Mouse (Mus musculus): ENCODE data around the gene Gzf1. TPM values are rescaled to one million over a fixed set of nuclear protein-coding genes. Genes with fewer than 3 reads are reported as not detected.

Gzf1 gene
- total RNA-seq, 1 experiment: 15.6 TPM

DNA sequence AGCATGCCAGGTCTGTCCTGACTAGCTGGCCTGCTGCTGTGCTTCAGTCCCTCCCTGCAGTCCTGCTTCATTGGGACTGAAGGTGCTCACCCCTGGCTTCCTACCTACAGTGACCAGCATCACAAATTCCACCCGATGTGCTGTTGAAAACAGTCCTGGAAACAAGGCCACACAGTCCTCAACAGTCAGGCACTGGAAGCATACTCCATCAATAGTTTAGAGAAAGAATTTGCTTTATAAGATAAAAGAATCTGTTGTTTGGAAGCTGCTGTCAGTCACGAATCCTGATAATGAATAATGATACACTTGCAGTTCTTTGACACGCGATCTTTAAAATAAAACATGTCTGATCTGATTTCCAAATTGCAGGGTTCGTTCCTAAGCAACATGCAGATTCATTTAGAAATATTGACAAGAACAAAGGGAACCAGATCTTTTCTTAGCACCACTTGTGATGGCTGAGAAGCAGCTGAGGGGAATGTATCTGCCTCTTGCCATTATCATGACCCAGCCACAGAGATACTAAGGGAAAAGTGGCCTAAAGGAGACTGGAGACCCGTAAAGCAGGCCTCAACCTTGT lies 36.3 kb upstream of the Gzf1 start:
- DNase-seq (ENCODE audit: low read depth, low spot score): no peak
- Histone ChIP-seq H3K27ac (ENCODE audit: insufficient read depth, low read depth, low read length, poor library complexity, severe bottlenecking) (no peak overlapping the region), H3K36me3 (ENCODE audit: control insufficient read depth, insufficient read depth, low read length, poor library complexity, severe bottlenecking) (no peaks in the 10 kb centered on the region), H3K4me1 (ENCODE audit: control insufficient read depth in 2 of 2, insufficient read depth in 2 of 2, low read length in 2 of 2, poor library complexity in 1 of 2) (no peaks in the 10 kb centered on the region), H3K9me3 (ENCODE audit: control insufficient read depth, insufficient read depth, low read depth, low read length) (no peaks in the 10 kb centered on the region), H3K4me3 (ENCODE audit: insufficient read depth in 1 of 2, low read depth in 1 of 2, low read length in 2 of 2, poor library complexity in 1 of 2, severe bottlenecking in 1 of 2) (no peak overlapping the region), H3K9ac (ENCODE audit: insufficient read depth, low read depth, low read length, poor library complexity, severe bottlenecking) (no peak overlapping the region)
- in situ Hi-C loops (cut with MboI; ENCODE audit: low sequenced_read_pairs in 2 of 2, unreplicated experiment in 2 of 2): no loop called here
- TF ChIP-seq ZC3H11A (IDR thresholded peaks at IDR 0.05; ENCODE audit: borderline replicate concordance, low read depth, low read length) (no peak), CHD2 (IDR thresholded peaks at IDR 0.05; ENCODE audit: low read depth, low read length) (no peak), MAFK (IDR thresholded peaks at IDR 0.05; ENCODE audit: insufficient read depth, low read depth, low read length) (no peak), HCFC1 (IDR thresholded peaks at IDR 0.05; ENCODE audit: borderline replicate concordance, insufficient read depth, low read length) (no peak), ZNF384 (IDR thresholded peaks at IDR 0.05; ENCODE audit: low read depth, low read length) (no peak)

- H3K9me3 ChIP-seq (ENCODE audit: control insufficient read depth, insufficient read depth, low read depth, low read length): no peaks in the 10 kb centered on the region
- DNase-seq (ENCODE audit: low read depth, low spot score): no peak
- no peak overlapping the region for H3K9ac ChIP-seq (ENCODE audit: insufficient read depth, low read depth, low read length, poor library complexity, severe bottlenecking)
- H3K27ac ChIP-seq (ENCODE audit: insufficient read depth, low read depth, low read length, poor library complexity, severe bottlenecking): no peak overlapping the region
- in situ Hi-C loops (cut with MboI; ENCODE audit: low sequenced_read_pairs in 2 of 2, unreplicated experiment in 2 of 2): no loop called here
- H3K4me3 ChIP-seq (ENCODE audit: insufficient read depth in 1 of 2, low read depth in 1 of 2, low read length in 2 of 2, poor library complexity in 1 of 2, severe bottlenecking in 1 of 2): no peak overlapping the region
- no peak for TF ChIP-seq MAFK (IDR thresholded peaks at IDR 0.05; ENCODE audit: insufficient read depth, low read depth, low read length)
- no peak for TF ChIP-seq HCFC1 (IDR thresholded peaks at IDR 0.05; ENCODE audit: borderline replicate concordance, insufficient read depth, low read length)
- no peak for TF ChIP-seq ZNF384 (IDR thresholded peaks at IDR 0.05; ENCODE audit: low read depth, low read length)
- TF ChIP-seq CHD2 (IDR thresholded peaks at IDR 0.05; ENCODE audit: low read depth, low read length): no peak
- TF ChIP-seq ZC3H11A (IDR thresholded peaks at IDR 0.05; ENCODE audit: borderline replicate concordance, low read depth, low read length): no peak
- H3K36me3 ChIP-seq (ENCODE audit: control insufficient read depth, insufficient read depth, low read length, poor library complexity, severe bottlenecking): no peaks in the 10 kb centered on the region
- no peaks in the 10 kb centered on the region for H3K4me1 ChIP-seq (ENCODE audit: control insufficient read depth in 2 of 2, insufficient read depth in 2 of 2, low read length in 2 of 2, poor library complexity in 1 of 2)
Observed at GRCm38 (mm10) chr2:148650587-148651357, 30.1 kb upstream of the Gzf1 start.

DNA sequence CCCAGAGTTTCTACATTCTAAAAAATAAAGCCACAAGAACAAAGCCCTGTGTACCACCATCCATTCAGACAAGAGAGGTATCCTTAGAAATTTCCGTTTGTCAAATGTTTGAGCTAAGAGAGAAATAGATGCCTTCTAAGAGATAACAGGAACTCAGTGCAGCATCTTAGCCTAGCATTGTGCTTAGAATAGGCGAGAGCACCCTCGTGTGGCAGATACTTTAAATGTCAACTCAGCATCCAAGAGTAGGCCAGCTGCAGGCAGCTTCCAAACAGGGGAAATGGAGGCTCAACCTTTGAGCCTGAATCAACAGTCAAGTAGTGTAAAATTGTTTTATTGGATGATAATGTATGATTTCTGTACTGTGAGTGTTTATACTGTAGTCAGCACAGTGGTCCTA lies 25.9 kb upstream of the Gzf1 start:
- Histone ChIP-seq H3K4me3 (ENCODE audit: insufficient read depth in 1 of 2, low read depth in 1 of 2, low read length in 2 of 2, poor library complexity in 1 of 2, severe bottlenecking in 1 of 2) (no peak overlapping the region), H3K9ac (ENCODE audit: insufficient read depth, low read depth, low read length, poor library complexity, severe bottlenecking) (no peak overlapping the region), H3K4me1 (ENCODE audit: control insufficient read depth in 2 of 2, insufficient read depth in 2 of 2, low read length in 2 of 2, poor library complexity in 1 of 2) (no peaks in the 10 kb centered on the region), H3K9me3 (ENCODE audit: control insufficient read depth, insufficient read depth, low read depth, low read length) (no peaks in the 10 kb centered on the region), H3K36me3 (ENCODE audit: control insufficient read depth, insufficient read depth, low read length, poor library complexity, severe bottlenecking) (no peaks in the 10 kb centered on the region), H3K27ac (ENCODE audit: insufficient read depth, low read depth, low read length, poor library complexity, severe bottlenecking) (no peak overlapping the region)
- DNase-seq (ENCODE audit: low read depth, low spot score): no peak
- peak; percentile 56 for TF ChIP-seq ZC3H11A (IDR thresholded peaks at IDR 0.05; ENCODE audit: borderline replicate concordance, low read depth, low read length)
- TF ChIP-seq MAFK (IDR thresholded peaks at IDR 0.05; ENCODE audit: insufficient read depth, low read depth, low read length): peak; percentile 98
- no peak for TF ChIP-seq ZNF384 (IDR thresholded peaks at IDR 0.05; ENCODE audit: low read depth, low read length)
- no peak for TF ChIP-seq CHD2 (IDR thresholded peaks at IDR 0.05; ENCODE audit: low read depth, low read length)
- TF ChIP-seq HCFC1 (IDR thresholded peaks at IDR 0.05; ENCODE audit: borderline replicate concordance, insufficient read depth, low read length): no peak
- in situ Hi-C loops (cut with MboI; ENCODE audit: low sequenced_read_pairs in 2 of 2, unreplicated experiment in 2 of 2): no loop called here

DNA sequence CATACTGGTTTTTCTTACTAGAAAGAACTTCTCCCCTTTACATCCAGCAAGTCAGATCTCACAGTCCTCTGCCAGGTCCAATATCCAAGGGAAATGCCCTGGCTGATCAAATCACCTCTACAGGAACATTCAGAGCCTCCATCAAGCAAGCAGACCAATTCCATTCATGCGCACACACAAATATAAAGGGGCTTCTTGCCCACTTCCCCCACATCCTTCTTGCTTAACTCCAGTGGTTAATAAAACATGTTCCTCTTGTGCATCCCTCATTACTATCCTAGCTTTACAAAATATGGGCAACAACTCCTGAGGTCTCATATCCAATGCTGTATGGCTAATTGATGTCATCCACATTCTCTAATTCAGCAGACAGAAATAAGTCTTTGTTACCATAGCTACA lies 17.4 kb upstream of the Gzf1 start:
- no peaks in the 10 kb centered on the region for H3K4me1 ChIP-seq (ENCODE audit: control insufficient read depth in 2 of 2, insufficient read depth in 2 of 2, low read length in 2 of 2, poor library complexity in 1 of 2)
- no peak overlapping the region for H3K27ac ChIP-seq (ENCODE audit: insufficient read depth, low read depth, low read length, poor library complexity, severe bottlenecking)
- in situ Hi-C loops (cut with MboI; ENCODE audit: low sequenced_read_pairs in 2 of 2, unreplicated experiment in 2 of 2): no loop called here
- H3K9me3 ChIP-seq (ENCODE audit: control insufficient read depth, insufficient read depth, low read depth, low read length): no peaks in the 10 kb centered on the region
- no peak overlapping the region for H3K9ac ChIP-seq (ENCODE audit: insufficient read depth, low read depth, low read length, poor library complexity, severe bottlenecking)
- H3K4me3 ChIP-seq (ENCODE audit: insufficient read depth in 1 of 2, low read depth in 1 of 2, low read length in 2 of 2, poor library complexity in 1 of 2, severe bottlenecking in 1 of 2): no peak overlapping the region
- TF ChIP-seq HCFC1 (IDR thresholded peaks at IDR 0.05; ENCODE audit: borderline replicate concordance, insufficient read depth, low read length): no peak
- TF ChIP-seq MAFK (IDR thresholded peaks at IDR 0.05; ENCODE audit: insufficient read depth, low read depth, low read length): no peak
- TF ChIP-seq CHD2 (IDR thresholded peaks at IDR 0.05; ENCODE audit: low read depth, low read length): no peak
- TF ChIP-seq ZNF384 (IDR thresholded peaks at IDR 0.05; ENCODE audit: low read depth, low read length): no peak
- no peak for TF ChIP-seq ZC3H11A (IDR thresholded peaks at IDR 0.05; ENCODE audit: borderline replicate concordance, low read depth, low read length)
- H3K36me3 ChIP-seq (ENCODE audit: control insufficient read depth, insufficient read depth, low read length, poor library complexity, severe bottlenecking): no peaks in the 10 kb centered on the region
- DNase-seq (ENCODE audit: low read depth, low spot score): no peak

Data from ES-E14 (cell line).